Mouse (Mus musculus): ENCODE measurements at regions not wholly inside any gene's neighbourhood (a gene's known extent, or its start where the extent isn't known, plus 50 kb on each side); places are given as distances from the start of the nearest gene placed in this dataset.
A peak's percentile ranks its signal among the peaks of the same experiment; 100 is the strongest.

GRCm38 (mm10) chr1:114151741-114152140 is 1532.8 kb upstream of the Cntnap5a start:
- WGBS = 51% methylated on average over 1 of the region's 1 CpGs
- no peak for DNase-seq (ENCODE audit: low read depth, low spot score)

- peak; percentile 2 for DNase-seq (ENCODE audit: low read depth, low spot score)
Observed at GRCm38 (mm10) chr1:114152855-114153254, 1531.7 kb upstream of the Cntnap5a start.

Measured in large intestine, adult 2 months (tissue).